In genomic region chr2:91042651-91043398, GRCm38 (mm10) we compare ENCODE assay signal across 11 mouse cellular contexts. TPM values are rescaled to one million over a fixed set of nuclear protein-coding genes. Genes with fewer than 3 reads are reported as not detected.
A peak's percentile ranks its signal among the peaks of the same experiment; 100 is the strongest.
DNase-seq lines count a peak whose midpoint lies in the region; ATAC-seq and TF ChIP-seq lines count a peak whose summit lies in the region.
"Had no signal": no experiment of that assay in that cellular context is flagged by ENCODE, and none has a peak within 500 bp of the region (broad histone marks: within the 10 kb centered on the region; RNA-seq: fewer than 3 reads in every experiment).

No protein-coding gene starts in this region.

- peak; percentile 15; the same call in 1 of the 2 replicates for ATAC-seq in kidney, postnatal 0 days (replicated peaks; ENCODE audit: low FRiP score, low read depth)
- no peak for ATAC-seq in hindbrain, embryonic 12.5 days (ENCODE audit: low FRiP score)
- ATAC-seq in neural tube, embryonic 15.5 days (ENCODE audit: low FRiP score) = no peak

- H3K9me3 ChIP-seq in kidney, postnatal 0 days (replicated peaks; ENCODE audit: low read length) = no peaks in the 10 kb centered on the region
- H3K9me3 ChIP-seq in E14TG2a.4 (ENCODE audit: low read length) = no peaks in the 10 kb centered on the region
- H3K9me3 ChIP-seq in hindbrain, embryonic 12.5 days (replicated peaks) = no peaks in the 10 kb centered on the region
- no peaks in the 10 kb centered on the region for H3K9me3 ChIP-seq in neural tube, embryonic 15.5 days (replicated peaks)
- H3K9me3 ChIP-seq: heart, embryonic 13.5 days had no signal

- no peak overlapping the region for H3K27ac ChIP-seq in kidney, postnatal 0 days
- no peak overlapping the region for H3K27ac ChIP-seq in hindbrain, embryonic 12.5 days
- no peak overlapping the region for H3K27ac ChIP-seq in neural tube, embryonic 15.5 days (replicated peaks)
- H3K27ac ChIP-seq: heart, embryonic 13.5 days had no signal

- WGBS in kidney, postnatal 0 days = 66% methylated on average over 21 of the region's 21 CpGs
- WGBS in hindbrain, embryonic 12.5 days = 68% methylated on average over 21 of the region's 21 CpGs
- 69% methylated on average over 21 of the region's 21 CpGs for WGBS in neural tube, embryonic 15.5 days

- no peak overlapping the region for H3K9ac ChIP-seq in kidney, postnatal 0 days (ENCODE audit: low read depth, low read length)
- H3K9ac ChIP-seq in hindbrain, embryonic 12.5 days = peak overlapping the region; percentile 32; the same call in 1 of the 2 replicates
- no peak overlapping the region for H3K9ac ChIP-seq in neural tube, embryonic 15.5 days (replicated peaks)
- H3K9ac ChIP-seq: heart, embryonic 13.5 days had no signal

- no peak overlapping the region for H3K4me3 ChIP-seq in kidney, postnatal 0 days (replicated peaks; ENCODE audit: low read depth, low read length)
- H3K4me3 ChIP-seq in E14TG2a.4 (replicated peaks; ENCODE audit: low read length) = peak overlapping the region; percentile 55
- no peak overlapping the region for H3K4me3 ChIP-seq in hindbrain, embryonic 12.5 days
- no peak overlapping the region for H3K4me3 ChIP-seq in neural tube, embryonic 15.5 days (replicated peaks)
- H3K4me3 ChIP-seq: erythroblast, embryonic 14.5 days; heart, embryonic 13.5 days had no signal

- intact Hi-C loops in left cerebral cortex, postnatal 14 days (cut with DNase I) = no loop called here

- no peak for TF ChIP-seq CTCF in kidney, postnatal 0 days (IDR thresholded peaks at IDR 0.05; ENCODE audit: low read depth)
- no peak for TF ChIP-seq CTCF in E14TG2a.4 (conservative IDR thresholded peaks at IDR 0.05; ENCODE audit: low read length)

- no peaks in the 10 kb centered on the region for H3K36me3 ChIP-seq in kidney, postnatal 0 days (ENCODE audit: insufficient read depth, low read length)
- H3K36me3 ChIP-seq in E14TG2a.4 (ENCODE audit: insufficient read depth, low read length) = no peaks in the 10 kb centered on the region
- H3K36me3 ChIP-seq in hindbrain, embryonic 12.5 days = no peaks in the 10 kb centered on the region
- no peaks in the 10 kb centered on the region for H3K36me3 ChIP-seq in neural tube, embryonic 15.5 days
- H3K36me3 ChIP-seq: heart, embryonic 13.5 days had no signal

- no peaks in the 10 kb centered on the region for H3K27me3 ChIP-seq in kidney, postnatal 0 days (ENCODE audit: insufficient read depth, low read length)
- peaks cover 36% of the 10 kb centered on the region for H3K27me3 ChIP-seq in E14TG2a.4 (ENCODE audit: insufficient read depth, low read length)
- H3K27me3 ChIP-seq in hindbrain, embryonic 12.5 days = no peaks in the 10 kb centered on the region
- H3K27me3 ChIP-seq in neural tube, embryonic 15.5 days (replicated peaks) = no peaks in the 10 kb centered on the region
- H3K27me3 ChIP-seq: heart, embryonic 13.5 days had no signal

- H3K4me2 ChIP-seq in kidney, postnatal 0 days (ENCODE audit: low read length) = no peak overlapping the region
- H3K4me2 ChIP-seq in hindbrain, embryonic 12.5 days (replicated peaks) = no peak overlapping the region
- no peak overlapping the region for H3K4me2 ChIP-seq in neural tube, embryonic 15.5 days
- H3K4me2 ChIP-seq: heart, embryonic 13.5 days had no signal

- DNase-seq in kidney, postnatal 0 days (ENCODE audit: low spot score) = no peak
- DNase-seq in kidney, adult 8-10 months = no peak
- peak; percentile 88 for DNase-seq in naive thymus-derived CD4-positive, alpha-beta T cell, adult 2 months (ENCODE audit: low read depth)
- DNase-seq in frontal cortex, postnatal 25 days (ENCODE audit: low spot score in 2 of 2) = no peak
- no peak for DNase-seq in left cerebral cortex, postnatal 14 days (ENCODE audit: low spot score in 2 of 2)
- DNase-seq: cerebellum, postnatal 10 days had no signal

- H3K4me1 ChIP-seq in kidney, postnatal 0 days (replicated peaks; ENCODE audit: insufficient read depth, low read length) = peaks cover 5% of the 10 kb centered on the region; the same call in 1 of the 2 replicates
- H3K4me1 ChIP-seq in E14TG2a.4 (replicated peaks; ENCODE audit: low read depth, low read length) = peaks cover 55% of the 10 kb centered on the region
- peaks cover 6% of the 10 kb centered on the region; the same call in 1 of the 2 replicates for H3K4me1 ChIP-seq in hindbrain, embryonic 12.5 days
- H3K4me1 ChIP-seq in neural tube, embryonic 15.5 days = no peaks in the 10 kb centered on the region

RNA-seq across cellular contexts. Expression of gene Rapsn, which starts 7.4 kb away (rescaled TPM):
- 5.7 and 6.1 TPM in 2 replicates for polyA plus RNA-seq in kidney, postnatal 0 days (2015; fragmentation: Nextera tagmentation; extraction: Ambion mirVana)
- polyA plus RNA-seq in hindbrain, embryonic 12.5 days (2016; fragmentation: Nextera tagmentation; extraction: Ambion mirVana) = 2.5 and 4.1 TPM in 2 replicates
- 2.7 TPM in 2 replicates for polyA plus RNA-seq in neural tube, embryonic 15.5 days (2015; fragmentation: Nextera tagmentation; extraction: Ambion mirVana)
- total RNA-seq in left cerebral cortex, postnatal 14 days (2021) = under 1 TPM; 0.24 to 0.36 TPM
- polyA plus RNA-seq: erythroblast, embryonic 14.5 days had no signal

RNA-seq across cellular contexts. Expression of gene Psmc3, which starts 11.0 kb away (rescaled TPM):
- 287 and 307 TPM in 2 replicates for polyA plus RNA-seq in kidney, postnatal 0 days (2015; fragmentation: Nextera tagmentation; extraction: Ambion mirVana)
- 274 and 282 TPM in 2 replicates for polyA plus RNA-seq in hindbrain, embryonic 12.5 days (2016; fragmentation: Nextera tagmentation; extraction: Ambion mirVana)
- polyA plus RNA-seq in neural tube, embryonic 15.5 days (2015; fragmentation: Nextera tagmentation; extraction: Ambion mirVana) = 234 and 240 TPM in 2 replicates
- 100 to 1,000 TPM; 203 to 208 TPM for total RNA-seq in left cerebral cortex, postnatal 14 days (2021)

RNA-seq across cellular contexts. Expression of gene Slc39a13, which starts 27.4 kb away (rescaled TPM):
- 39.9 and 41.8 TPM in 2 replicates for polyA plus RNA-seq in kidney, postnatal 0 days (2015; fragmentation: Nextera tagmentation; extraction: Ambion mirVana)
- 32.6 and 36.1 TPM in 2 replicates for polyA plus RNA-seq in hindbrain, embryonic 12.5 days (2016; fragmentation: Nextera tagmentation; extraction: Ambion mirVana)
- polyA plus RNA-seq in neural tube, embryonic 15.5 days (2015; fragmentation: Nextera tagmentation; extraction: Ambion mirVana) = 35.5 and 43.2 TPM in 2 replicates
- 10 to 100 TPM; 26.2 to 32.9 TPM for total RNA-seq in left cerebral cortex, postnatal 14 days (2021)

RNA-seq across cellular contexts. Expression of gene Spi1, which starts 39.4 kb away (rescaled TPM):
- 4.4 and 6.0 TPM in 2 replicates for polyA plus RNA-seq in kidney, postnatal 0 days (2015; fragmentation: Nextera tagmentation; extraction: Ambion mirVana)
- polyA plus RNA-seq in hindbrain, embryonic 12.5 days (2016; fragmentation: Nextera tagmentation; extraction: Ambion mirVana) = 4.2 and 4.6 TPM in 2 replicates
- polyA plus RNA-seq in neural tube, embryonic 15.5 days (2015; fragmentation: Nextera tagmentation; extraction: Ambion mirVana) = 3.6 and 6.7 TPM in 2 replicates
- total RNA-seq in left cerebral cortex, postnatal 14 days (2021) = 1 to 10 TPM; 4.3 to 4.7 TPM
